Mouse (Mus musculus) cerebellum, postnatal 4 days (tissue): ENCODE data around the gene Hdac8.

Source experiments
- DNase-seq, 2 experiments: peaks; one replicate each; pipeline ENCODE4 v3.0.0; 2022; ENCODE audit warnings: low spot score in 2 of 2, mixed read lengths in 1 of 2

Gene Hdac8

GRCm38 (mm10) chrX:102339396-102340155 is 165.6 kb downstream of the Hdac8 start:
- DNase-seq: no peak

- no peak for DNase-seq
Observed at GRCm38 (mm10) chrX:102319696-102320095, 185.5 kb downstream of the Hdac8 start.

- DNase-seq: no peak
Observed at GRCm38 (mm10) chrX:102319252-102319651, 185.9 kb downstream of the Hdac8 start.

GRCm38 (mm10) chrX:102318782-102319181 is 186.4 kb downstream of the Hdac8 start:
- no peak for DNase-seq

- DNase-seq: no peak
Observed at GRCm38 (mm10) chrX:102311119-102311518, 194.0 kb downstream of the Hdac8 start.

GRCm38 (mm10) chrX:102307511-102307910 is 197.6 kb downstream of the Hdac8 start:
- DNase-seq: no peak

- no peak for DNase-seq
Observed at GRCm38 (mm10) chrX:102305806-102306205, 199.4 kb downstream of the Hdac8 start.

- DNase-seq: no peak
Observed at GRCm38 (mm10) chrX:102304914-102305313, 200.2 kb downstream of the Hdac8 start.

- DNase-seq: no peak
Observed at GRCm38 (mm10) chrX:102302476-102302875, 202.7 kb downstream of the Hdac8 start.

GRCm38 (mm10) chrX:102284889-102285288 is 220.3 kb downstream of the Hdac8 start:
- no peak for DNase-seq

- peak in 1 of 2 experiments; percentile 47 for DNase-seq
Observed at GRCm38 (mm10) chrX:102262620-102263345, 242.4 kb downstream of the Hdac8 start.

- DNase-seq: no peak
Observed at GRCm38 (mm10) chrX:102259772-102260171, 245.4 kb downstream of the Hdac8 start.

GRCm38 (mm10) chrX:102253892-102254291 is 251.3 kb downstream of the Hdac8 start:
- DNase-seq: peak in 1 of 2 experiments; percentile 42

GRCm38 (mm10) chrX:102251937-102252860 is 253.0 kb downstream of the Hdac8 start, which contains the start of gene Cited1:
Gene Cited1, minus strand, starts transcription at chrX:102252181.
- DNase-seq: peak in 1 of 2 experiments; percentile 59

- peak in 1 of 2 experiments; percentile 24 for DNase-seq
Observed at GRCm38 (mm10) chrX:102251221-102251936, 253.8 kb downstream of the Hdac8 start.

- DNase-seq: no peak
Observed at GRCm38 (mm10) chrX:102250891-102251170, 254.3 kb downstream of the Hdac8 start.

- DNase-seq: peak in 1 of 2 experiments; percentile 10
Observed at GRCm38 (mm10) chrX:102250150-102250890, 254.8 kb downstream of the Hdac8 start.

- no peak for DNase-seq
Observed at GRCm38 (mm10) chrX:102244334-102244733, 260.8 kb downstream of the Hdac8 start.
